Mouse (Mus musculus): Measurements from ENCODE around the gene Zswim4. TPM values are rescaled to one million over a fixed set of nuclear protein-coding genes. Genes with fewer than 3 reads are reported as not detected.

The Zswim4 gene
- polyA plus RNA-seq, 2 experiments, result 0.74 to 1.9 TPM

DNA sequence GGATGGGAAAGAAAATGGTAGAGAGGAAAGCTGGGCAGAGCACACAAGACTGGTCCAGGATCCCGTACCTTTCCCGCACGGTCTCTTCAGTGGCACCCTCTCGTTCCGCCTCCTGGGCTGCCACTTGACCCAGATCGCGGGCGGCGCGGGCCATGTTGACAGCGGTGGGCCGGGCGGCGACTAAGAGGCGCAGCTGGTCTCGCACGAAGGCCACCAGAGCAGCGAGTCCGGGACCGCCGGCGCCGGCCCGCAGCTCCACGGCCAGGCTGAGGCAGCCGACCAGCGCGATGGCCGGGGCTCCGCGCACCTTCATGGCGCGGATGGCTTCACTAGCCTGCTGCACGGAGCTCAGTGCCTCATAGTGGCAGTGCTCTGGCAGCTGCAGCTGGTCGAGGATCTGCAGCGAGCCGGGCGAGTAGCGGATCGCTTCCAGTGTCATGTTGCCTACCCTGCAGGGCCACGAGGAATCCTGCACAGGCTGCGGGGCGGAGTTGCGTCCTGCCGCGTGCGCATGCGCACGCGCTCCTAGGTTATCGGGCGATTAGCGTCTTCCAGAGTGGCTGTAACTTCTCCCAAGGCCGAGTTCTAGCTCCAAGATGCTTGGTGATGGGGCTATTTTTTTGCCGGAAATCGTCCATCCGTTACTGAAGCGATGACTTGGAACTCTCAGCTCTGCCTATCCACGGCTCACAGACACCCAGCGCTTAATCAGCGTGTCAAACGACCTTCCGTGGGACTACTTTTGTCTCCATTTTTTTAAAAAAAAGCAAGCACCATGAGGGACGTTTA lies 20.2 kb upstream of the Zswim4 start, which contains the start of gene Mri1:
Gene Mri1, minus strand, starts transcription at position 505 of the 789 bp plus-strand sequence.
- H3K27me3 ChIP-seq (ENCODE audit: control insufficient read depth, insufficient read depth, low read length), result no peaks in the 10 kb centered on the region
- TF ChIP-seq CTCF (IDR thresholded peaks at IDR 0.05; ENCODE audit: low read depth) (peak; percentile 28), EP300 (IDR thresholded peaks at IDR 0.05; ENCODE audit: low read depth) (no peak)
- peaks cover 5% of the 10 kb centered on the region for H3K36me3 ChIP-seq (replicated peaks; ENCODE audit: control insufficient read depth, insufficient read depth, low read depth)
- no peaks in the 10 kb centered on the region for H3K9me3 ChIP-seq (ENCODE audit: control insufficient read depth, low read length)
- peak within 1 kb of the TSS; percentile 41 for H3K27ac ChIP-seq
- ATAC-seq (ENCODE audit: insufficient read depth) (peak; percentile 89), DNase-seq (ENCODE audit: low read depth in 3 of 3, low spot score in 3 of 3) (peak; percentile 79 to 83 (median 80))
- peak within 1 kb of the TSS; percentile 66 for H3K4me2 ChIP-seq (ENCODE audit: low read depth)
- peak within 1 kb of the TSS; percentile 66 to 83 for H3K4me3 ChIP-seq (ENCODE audit: insufficient read depth in 1 of 2, low read depth in 2 of 2, low read length in 2 of 2)
- WGBS (ENCODE audit: insufficient replicate concordance), result under 1% methylated on average over 64 of the region's 64 CpGs
- H3K4me1 ChIP-seq (replicated peaks; ENCODE audit: control insufficient read depth in 2 of 2, insufficient read depth in 2 of 2, low read length in 1 of 2), result peaks cover 5 to 14% of the 10 kb centered on the region in 2 experiments
- peak within 1 kb of the TSS; percentile 50 for H3K9ac ChIP-seq (replicated peaks)

DNA sequence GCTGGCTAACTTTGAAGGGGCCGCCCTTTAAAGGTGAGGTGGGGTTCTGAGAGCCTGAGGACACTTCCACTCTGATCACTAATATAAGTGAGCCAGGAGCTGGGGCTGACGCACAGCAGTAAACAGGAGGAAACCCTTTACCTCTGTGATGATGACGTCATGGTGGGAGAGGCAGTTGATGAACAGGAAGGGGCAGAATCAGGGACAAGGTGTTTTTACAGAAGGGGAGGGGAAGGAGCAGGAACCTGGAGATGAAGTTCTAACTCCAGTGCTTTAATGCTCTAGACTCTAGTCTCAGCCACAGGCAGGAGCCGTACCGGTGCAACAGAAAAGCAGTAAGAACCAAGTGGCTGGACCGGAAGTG lies 19.6 kb upstream of the Zswim4 start:
- peak overlapping the region; percentile 66 to 83 for H3K4me3 ChIP-seq (ENCODE audit: insufficient read depth in 1 of 2, low read depth in 2 of 2, low read length in 2 of 2)
- peaks cover 5% of the 10 kb centered on the region for H3K36me3 ChIP-seq (replicated peaks; ENCODE audit: control insufficient read depth, insufficient read depth, low read depth)
- peak overlapping the region; percentile 66 for H3K4me2 ChIP-seq (ENCODE audit: low read depth)
- H3K27me3 ChIP-seq (ENCODE audit: control insufficient read depth, insufficient read depth, low read length), result no peaks in the 10 kb centered on the region
- H3K4me1 ChIP-seq (replicated peaks; ENCODE audit: control insufficient read depth in 2 of 2, insufficient read depth in 2 of 2, low read length in 1 of 2), result peaks cover 5 to 14% of the 10 kb centered on the region in 2 experiments
- peak in 1 of 3 experiments; percentile 58 for DNase-seq (ENCODE audit: low read depth in 3 of 3, low spot score in 3 of 3)
- peak overlapping the region; percentile 50 for H3K9ac ChIP-seq (replicated peaks)
- peak; percentile 28; the same call in 1 of the 2 replicates for ATAC-seq (ENCODE audit: insufficient read depth)
- no peaks in the 10 kb centered on the region for H3K9me3 ChIP-seq (ENCODE audit: control insufficient read depth, low read length)
- H3K27ac ChIP-seq, result peak overlapping the region; percentile 41
- 9% methylated on average over 6 of the region's 6 CpGs for WGBS (ENCODE audit: insufficient replicate concordance)
- TF ChIP-seq CTCF (IDR thresholded peaks at IDR 0.05; ENCODE audit: low read depth), result no peak
- TF ChIP-seq EP300 (IDR thresholded peaks at IDR 0.05; ENCODE audit: low read depth), result no peak

DNA sequence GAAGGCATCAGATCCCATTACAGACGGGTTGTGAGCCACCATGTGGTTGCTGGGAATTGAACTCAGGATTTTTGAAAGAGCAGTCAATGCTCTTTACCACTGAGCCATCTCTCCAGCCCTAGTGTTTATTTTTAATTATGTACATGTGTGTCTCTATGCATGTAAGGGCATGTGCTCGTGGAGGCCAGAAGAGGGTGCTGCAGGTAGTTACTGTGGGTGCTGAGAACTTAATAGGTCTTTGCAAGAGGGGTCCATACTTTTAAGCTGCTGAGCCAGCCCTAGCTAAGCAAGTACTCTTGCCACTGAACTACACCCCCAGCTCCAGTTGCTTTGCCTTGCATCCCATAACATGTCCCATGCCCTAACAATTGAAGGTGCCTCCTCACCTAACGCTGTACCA lies 19.0 kb upstream of the Zswim4 start:
- Histone ChIP-seq H3K27ac (peak overlapping the region; percentile 1; the same call in 1 of the 2 replicates), H3K9me3 (ENCODE audit: control insufficient read depth, low read length) (no peaks in the 10 kb centered on the region), H3K4me2 (ENCODE audit: low read depth) (peak overlapping the region; percentile 66), H3K4me1 (replicated peaks; ENCODE audit: control insufficient read depth in 2 of 2, insufficient read depth in 2 of 2, low read length in 1 of 2) (peaks cover 5 to 14% of the 10 kb centered on the region in 2 experiments), H3K36me3 (replicated peaks; ENCODE audit: control insufficient read depth, insufficient read depth, low read depth) (peaks cover 8% of the 10 kb centered on the region), H3K27me3 (ENCODE audit: control insufficient read depth, insufficient read depth, low read length) (no peaks in the 10 kb centered on the region), H3K4me3 (ENCODE audit: insufficient read depth in 1 of 2, low read depth in 2 of 2, low read length in 2 of 2) (peak overlapping the region; percentile 66 to 83), H3K9ac (replicated peaks) (peak overlapping the region; percentile 50; the same call in 1 of the 2 replicates)
- DNase-seq (ENCODE audit: low read depth in 3 of 3, low spot score in 3 of 3), result peak in 1 of 3 experiments; percentile 20
- TF ChIP-seq EP300 (IDR thresholded peaks at IDR 0.05; ENCODE audit: low read depth) (no peak), CTCF (IDR thresholded peaks at IDR 0.05; ENCODE audit: low read depth) (peak; percentile 38; the same call in 1 of the 2 replicates)
- WGBS (ENCODE audit: insufficient replicate concordance), result 70% methylated on average over 3 of the region's 3 CpGs
- ATAC-seq (ENCODE audit: insufficient read depth), result no peak

DNA sequence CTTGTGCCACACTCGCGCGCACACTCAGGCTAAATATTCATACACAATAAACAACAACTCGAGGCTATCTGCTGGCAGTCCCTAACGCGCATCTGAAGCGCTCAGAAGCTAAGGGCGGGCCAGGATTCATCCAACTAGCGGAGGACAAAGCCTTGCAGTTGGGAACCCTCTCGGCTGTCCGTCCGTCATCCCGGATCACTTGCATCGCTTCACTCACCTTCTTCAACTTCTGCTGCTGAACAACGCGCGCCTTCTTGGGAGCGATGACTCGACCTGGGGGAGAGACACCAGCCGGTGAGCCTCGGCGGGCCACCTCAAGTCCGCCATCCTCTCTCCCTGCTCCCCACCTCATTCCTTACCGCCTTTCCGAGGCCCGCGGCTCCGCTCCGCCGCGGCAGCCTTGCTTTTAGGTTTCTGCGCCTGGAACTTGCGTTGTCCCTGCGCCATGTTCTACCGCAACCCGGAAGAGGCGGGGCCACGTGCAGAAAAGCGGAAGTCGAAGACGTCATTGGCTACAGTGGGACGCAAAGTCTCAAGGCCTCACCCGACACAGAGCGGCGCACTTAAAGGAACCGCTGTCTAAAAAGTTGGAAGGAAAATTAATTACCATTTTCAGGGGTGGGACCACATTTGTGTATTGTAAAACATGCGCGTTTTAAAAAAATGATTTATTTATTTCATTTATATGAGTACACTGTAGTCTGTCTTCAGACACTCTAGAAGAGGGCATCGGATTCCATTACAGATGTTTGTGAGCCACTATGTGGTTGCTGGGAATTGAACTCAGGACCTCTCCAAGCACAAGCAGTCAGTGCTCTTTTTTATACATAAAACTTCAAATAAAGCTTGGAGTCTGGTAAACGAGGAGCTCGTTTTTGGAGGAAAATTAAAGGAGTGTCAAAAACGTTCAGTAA lies 12.7 kb upstream of the Zswim4 start, which contains the start of gene D8Ertd738e:
Gene D8Ertd738e, minus strand, starts transcription at position 463 of the 914 bp plus-strand sequence.
- peak within 1 kb of the TSS; percentile 76 for H3K27ac ChIP-seq
- peak; percentile 92 for ATAC-seq (ENCODE audit: insufficient read depth)
- peak within 1 kb of the TSS; percentile 76 to 91 for H3K4me3 ChIP-seq (ENCODE audit: insufficient read depth in 1 of 2, low read depth in 2 of 2, low read length in 2 of 2)
- WGBS (ENCODE audit: insufficient replicate concordance), result 3% methylated on average over 52 of the region's 52 CpGs
- TF ChIP-seq CTCF (IDR thresholded peaks at IDR 0.05; ENCODE audit: low read depth), result no peak
- no peak for TF ChIP-seq EP300 (IDR thresholded peaks at IDR 0.05; ENCODE audit: low read depth)
- peaks cover 21% of the 10 kb centered on the region for H3K36me3 ChIP-seq (replicated peaks; ENCODE audit: control insufficient read depth, insufficient read depth, low read depth)
- no peaks in the 10 kb centered on the region for H3K9me3 ChIP-seq (ENCODE audit: control insufficient read depth, low read length)
- peak; percentile 87 to 89 (median 88) for DNase-seq (ENCODE audit: low read depth in 3 of 3, low spot score in 3 of 3)
- peak within 1 kb of the TSS; percentile 69 for H3K9ac ChIP-seq (replicated peaks)
- no peaks in the 10 kb centered on the region for H3K27me3 ChIP-seq (ENCODE audit: control insufficient read depth, insufficient read depth, low read length)
- peaks cover 0 to 5% of the 10 kb centered on the region in 2 experiments; a peak in 1 of 4 replicates for H3K4me1 ChIP-seq (replicated peaks; ENCODE audit: control insufficient read depth in 2 of 2, insufficient read depth in 2 of 2, low read length in 1 of 2)
- peak within 1 kb of the TSS; percentile 85 for H3K4me2 ChIP-seq (ENCODE audit: low read depth)
